Mouse (Mus musculus) midbrain, embryonic 13.5 days (tissue): ENCODE measurements around the gene Ppara. TPM values are rescaled to one million over a fixed set of nuclear protein-coding genes. Genes with fewer than 3 reads are reported as not detected.
A peak's percentile ranks its signal among the peaks of the same experiment; 100 is the strongest.

Experiments
- ATAC-seq: fragments of 200-750 bp; cut with Nextera tagmentation; 2 replicates; pipeline ENCODE4 v1.8.0; 2017; ENCODE audit warnings: mild to moderate bottlenecking, moderate TSS enrichment, moderate library complexity
- H3K27ac ChIP-seq: fragments of 300-500 bp; sonication (generic); 2 replicates; pipeline ENCODE4 v1.5.1; 2015; ENCODE audit warnings: inconsistent platforms, mild to moderate bottlenecking, moderate library complexity
- H3K27me3 ChIP-seq: fragments of 300-500 bp; sonication (generic); 2 replicates; pipeline ENCODE4 v1.6.1; 2015; ENCODE audit warnings: mild to moderate bottlenecking, inconsistent platforms
- H3K36me3 ChIP-seq: fragments of 300-500 bp; sonication (generic); 2 replicates; pipeline ENCODE4 v1.6.1; 2015; ENCODE audit warnings: mild to moderate bottlenecking, inconsistent platforms
- H3K4me1 ChIP-seq: fragments of 300-500 bp; sonication (generic); replicated peaks from 2 replicates; pipeline ENCODE4 v1.6.1; 2015; ENCODE audit warnings: inconsistent platforms
- H3K4me2 ChIP-seq: fragments of 300-500 bp; sonication (generic); replicated peaks from 2 replicates; pipeline ENCODE4 v1.6.1; 2015; ENCODE audit warnings: moderate library complexity, mild to moderate bottlenecking, inconsistent platforms
- H3K4me3 ChIP-seq: fragments of 300-500 bp; sonication (generic); replicated peaks from 2 replicates; pipeline ENCODE4 v1.5.1; 2015; ENCODE audit warnings: mild to moderate bottlenecking, inconsistent platforms
- H3K9ac ChIP-seq: fragments of 300-500 bp; sonication (generic); replicated peaks from 2 replicates; pipeline ENCODE4 v1.6.1; 2015; ENCODE audit warnings: mild to moderate bottlenecking, inconsistent platforms
- H3K9me3 ChIP-seq: fragments of 300-500 bp; sonication (generic); 2 replicates; pipeline ENCODE4 v1.6.1; 2016; ENCODE audit warnings: mild to moderate bottlenecking, inconsistent platforms
- WGBS: fragments of 180-500 bp; shearing (Covaris S2); methylation state at CpG from one replicate; pipeline ENCODE4 v1.1.7; 2015; 5-methylcytosine and 5-hydroxymethylcytosine counted together
- polyA plus RNA-seq: library from polyadenylated mRNA; unstranded; fragments of >200 nt; fragmentation: Nextera tagmentation; extraction: Ambion mirVana; gene quantifications from 2 replicates; pipeline ENCODE4 v1.2.1, GENCODE M21; 2015

The Ppara gene
- polyA plus RNA-seq, 1 experiment from 2014 or later: 0.96 TPM

- H3K27ac ChIP-seq: no peak overlapping the region
- peaks cover 14% of the 10 kb centered on the region for H3K4me1 ChIP-seq
- 77% methylated on average over 10 of the region's 10 CpGs for WGBS
Observed at GRCm38 (mm10) chr15:85813428-85813827, 78.6 kb downstream of the Ppara start.

GRCm38 (mm10) chr15:85821203-85822010, 86.6 kb downstream of the Ppara start, which contains the start of gene Pkdrej:
TSS of gene Pkdrej (minus strand) at chr15:85821734.
- peaks cover 12% of the 10 kb centered on the region for H3K9me3 ChIP-seq
- 2% methylated on average over 57 of the region's 65 CpGs for WGBS
- peak; percentile 83 for ATAC-seq

More at GRCm38 (mm10) chr15:85813428-85813827, 78.6 kb downstream of the Ppara start:
- Histone ChIP-seq H3K36me3 (no peaks in the 10 kb centered on the region), H3K4me3 (no peak overlapping the region), H3K27me3 (no peaks in the 10 kb centered on the region), H3K4me2 (no peak overlapping the region), H3K9me3 (peaks cover 11% of the 10 kb centered on the region), H3K9ac (no peak overlapping the region)
- no peak for ATAC-seq

GRCm38 (mm10) chr15:85822011-85822359, 87.2 kb downstream of the Ppara start:
- Histone ChIP-seq H3K27ac (no peak overlapping the region), H3K4me3 (peak overlapping the region; percentile 48), H3K9me3 (peaks cover 12% of the 10 kb centered on the region), H3K4me1 (peaks cover 12% of the 10 kb centered on the region), H3K4me2 (peak overlapping the region; percentile 90), H3K36me3 (no peaks in the 10 kb centered on the region), H3K27me3 (peaks cover 34% of the 10 kb centered on the region), H3K9ac (peak overlapping the region; percentile 71)
- WGBS: 9% methylated on average over 4 of the region's 4 CpGs
- peak; percentile 53; the same call in 1 of the 2 replicates for ATAC-seq

More at GRCm38 (mm10) chr15:85821203-85822010, 86.6 kb downstream of the Ppara start, which contains the start of gene Pkdrej:
- peak within 1 kb of the TSS; percentile 71 for H3K9ac ChIP-seq
- peaks cover 34% of the 10 kb centered on the region for H3K27me3 ChIP-seq
- peaks cover 12% of the 10 kb centered on the region for H3K4me1 ChIP-seq
- no peak within 1 kb of the TSS for H3K27ac ChIP-seq
- H3K4me3 ChIP-seq: peak within 1 kb of the TSS; percentile 48
- no peaks in the 10 kb centered on the region for H3K36me3 ChIP-seq
- H3K4me2 ChIP-seq: peak within 1 kb of the TSS; percentile 90

- no peak overlapping the region for H3K9ac ChIP-seq
- no peak overlapping the region for H3K4me2 ChIP-seq
- H3K4me3 ChIP-seq: no peak overlapping the region
- no peak for ATAC-seq
- H3K9me3 ChIP-seq: no peaks in the 10 kb centered on the region
- no peaks in the 10 kb centered on the region for H3K36me3 ChIP-seq
- H3K4me1 ChIP-seq: peaks cover 9% of the 10 kb centered on the region
- peaks cover 10% of the 10 kb centered on the region for H3K27me3 ChIP-seq
- no peak overlapping the region for H3K27ac ChIP-seq
- WGBS: 83% methylated on average over 5 of the region's 5 CpGs
Observed at GRCm38 (mm10) chr15:85826676-85827075, 91.9 kb downstream of the Ppara start.

GRCm38 (mm10) chr15:85828071-85828470, 93.3 kb downstream of the Ppara start:
- Histone ChIP-seq H3K4me3 (no peak overlapping the region), H3K4me1 (peaks cover 12% of the 10 kb centered on the region), H3K27ac (no peak overlapping the region), H3K27me3 (no peaks in the 10 kb centered on the region), H3K4me2 (no peak overlapping the region), H3K9ac (no peak overlapping the region), H3K36me3 (no peaks in the 10 kb centered on the region), H3K9me3 (no peaks in the 10 kb centered on the region)
- WGBS: 87% methylated on average over 4 of the region's 4 CpGs
- no peak for ATAC-seq

- H3K9me3 ChIP-seq: no peaks in the 10 kb centered on the region
- no peak overlapping the region for H3K9ac ChIP-seq
- H3K27ac ChIP-seq: no peak overlapping the region
- 71% methylated on average over 5 of the region's 5 CpGs for WGBS
- no peak overlapping the region for H3K4me3 ChIP-seq
- H3K4me1 ChIP-seq: peaks cover 12% of the 10 kb centered on the region
- ATAC-seq: no peak
- H3K4me2 ChIP-seq: no peak overlapping the region
- no peaks in the 10 kb centered on the region for H3K27me3 ChIP-seq
- no peaks in the 10 kb centered on the region for H3K36me3 ChIP-seq
Observed at GRCm38 (mm10) chr15:85829470-85829869, 94.7 kb downstream of the Ppara start.

- peak; percentile 96 for ATAC-seq
- Histone ChIP-seq H3K27me3 (no peaks in the 10 kb centered on the region), H3K9ac (peak within 1 kb of the TSS; percentile 67), H3K9me3 (no peaks in the 10 kb centered on the region), H3K4me3 (peak within 1 kb of the TSS; percentile 62), H3K36me3 (no peaks in the 10 kb centered on the region), H3K4me2 (peak within 1 kb of the TSS; percentile 72), H3K27ac (no peak within 1 kb of the TSS), H3K4me1 (peaks cover 12% of the 10 kb centered on the region)
- WGBS: 2% methylated on average over 27 of the region's 27 CpGs
Observed at GRCm38 (mm10) chr15:85831954-85832590, 97.3 kb downstream of the Ppara start, which contains the start of gene Ttc38. TSS of gene Ttc38 (plus strand) at chr15:85832306.

- H3K9me3 ChIP-seq: no peaks in the 10 kb centered on the region
- no peak for ATAC-seq
- H3K9ac ChIP-seq: peak overlapping the region; percentile 67
- peak overlapping the region; percentile 62 for H3K4me3 ChIP-seq
- H3K36me3 ChIP-seq: no peaks in the 10 kb centered on the region
- H3K4me1 ChIP-seq: peaks cover 12% of the 10 kb centered on the region
- WGBS: 53% methylated on average over 8 of the region's 8 CpGs
- no peaks in the 10 kb centered on the region for H3K27me3 ChIP-seq
- H3K27ac ChIP-seq: no peak overlapping the region
- peak overlapping the region; percentile 72 for H3K4me2 ChIP-seq
Observed at GRCm38 (mm10) chr15:85832599-85832998, 97.8 kb downstream of the Ppara start.

- H3K4me3 ChIP-seq: no peak overlapping the region
- 73% methylated on average over 3 of the region's 3 CpGs for WGBS
- no peaks in the 10 kb centered on the region for H3K36me3 ChIP-seq
- H3K27ac ChIP-seq: no peak overlapping the region
- H3K4me2 ChIP-seq: no peak overlapping the region
- ATAC-seq: no peak
- no peak overlapping the region for H3K9ac ChIP-seq
- peaks cover 12% of the 10 kb centered on the region for H3K4me1 ChIP-seq
- no peaks in the 10 kb centered on the region for H3K27me3 ChIP-seq
- H3K9me3 ChIP-seq: no peaks in the 10 kb centered on the region
Observed at GRCm38 (mm10) chr15:85835335-85835734, 100.6 kb downstream of the Ppara start.

- H3K36me3 ChIP-seq: no peaks in the 10 kb centered on the region
- 96% methylated on average over 5 of the region's 5 CpGs for WGBS
- H3K4me2 ChIP-seq: no peak overlapping the region
- no peak overlapping the region for H3K4me3 ChIP-seq
- no peaks in the 10 kb centered on the region for H3K9me3 ChIP-seq
- H3K27ac ChIP-seq: no peak overlapping the region
- H3K4me1 ChIP-seq: peaks cover 8% of the 10 kb centered on the region
- no peak overlapping the region for H3K9ac ChIP-seq
- ATAC-seq: no peak
- no peaks in the 10 kb centered on the region for H3K27me3 ChIP-seq
Observed at GRCm38 (mm10) chr15:85836887-85837286, 102.1 kb downstream of the Ppara start.

GRCm38 (mm10) chr15:85840983-85841382, 106.2 kb downstream of the Ppara start:
- H3K4me1 ChIP-seq: 0 out of 2 replicates have a peak, but pooled peaks cover 3% of the 10 kb centered on the region
- H3K9me3 ChIP-seq: no peaks in the 10 kb centered on the region
- H3K4me3 ChIP-seq: no peak overlapping the region
- H3K27ac ChIP-seq: no peak overlapping the region
- H3K27me3 ChIP-seq: no peaks in the 10 kb centered on the region
- ATAC-seq: no peak
- no peak overlapping the region for H3K9ac ChIP-seq
- H3K36me3 ChIP-seq: no peaks in the 10 kb centered on the region
- H3K4me2 ChIP-seq: no peak overlapping the region
- 34% methylated on average over 6 of the region's 6 CpGs for WGBS

GRCm38 (mm10) chr15:85841796-85842360, 107.1 kb downstream of the Ppara start:
- 74% methylated on average over 5 of the region's 5 CpGs for WGBS

More at GRCm38 (mm10) chr15:85841796-85842360, 107.1 kb downstream of the Ppara start:
- Histone ChIP-seq H3K4me3 (no peak overlapping the region), H3K27ac (no peak overlapping the region), H3K4me2 (no peak overlapping the region), H3K27me3 (no peaks in the 10 kb centered on the region), H3K36me3 (no peaks in the 10 kb centered on the region), H3K4me1 (0 out of 2 replicates have a peak, but pooled peaks cover 3% of the 10 kb centered on the region), H3K9ac (no peak overlapping the region; the same call in 1 of the 2 replicates), H3K9me3 (no peaks in the 10 kb centered on the region)
- ATAC-seq: no peak
